Mouse (Mus musculus) ES-Bruce4 (cell line): Measurements from ENCODE around the gene Poglut1.

ENCODE experiments used
- CTCF ChIP-seq: IDR thresholded peaks from one replicate; pipeline ENCODE4 v1.8.1; 2011; ENCODE audit warnings: low read depth, low read length
- POLR2A ChIP-seq: IDR thresholded peaks from one replicate; pipeline ENCODE4 v1.8.1; 2011; ENCODE audit warnings: low read length; ENCODE audit not compliant: insufficient read depth

DNA sequence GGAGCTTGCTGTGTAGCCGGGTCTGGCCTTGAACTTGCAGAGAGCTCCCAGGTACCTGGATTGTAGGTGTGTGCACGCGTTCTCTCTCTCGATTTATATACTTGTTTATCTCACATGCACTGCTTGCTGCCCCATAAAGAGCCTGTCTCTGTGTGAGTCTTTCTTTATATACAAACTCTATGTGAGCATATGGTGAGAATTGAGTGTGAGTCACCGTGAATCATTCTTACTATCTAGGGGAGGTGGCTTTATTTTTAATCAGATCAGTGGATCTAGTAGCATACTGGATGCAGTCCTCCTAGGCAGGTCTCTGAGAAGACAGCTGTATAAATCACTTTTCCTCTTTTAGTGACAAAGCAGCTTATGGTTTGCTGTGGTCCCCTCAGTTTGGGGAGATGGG is 18.1 kb upstream of the Poglut1 start:
- TF ChIP-seq CTCF (no peak), POLR2A (no peak)
